Mouse (Mus musculus): Measurements from ENCODE around the gene Cdhr3. TPM values are rescaled to one million over a fixed set of nuclear protein-coding genes. Genes with fewer than 3 reads are reported as not detected.
"Not testable (repeated sequence)": the region's sequence is repeated elsewhere in the genome, so short reads cannot be mapped to it uniquely, and the experiment has no call there.

The Cdhr3 gene
- polyA plus RNA-seq, 1 experiment from 2014 or later: not detected

GRCm38 (mm10) chr12:32999778-33000177 is 92.9 kb downstream of the Cdhr3 start:
- H3K4me2 ChIP-seq; H3K36me3 ChIP-seq; H3K9ac ChIP-seq; H3K27me3 ChIP-seq; H3K9me3 ChIP-seq; ATAC-seq (ENCODE audit: insufficient number of reproducible peaks, insufficient read depth, low FRiP score, low TSS enrichment, low read depth); H3K4me3 ChIP-seq; H3K4me1 ChIP-seq; H3K27ac ChIP-seq: not testable (repeated sequence)
- WGBS: 11% methylated on average over 3 of the region's 3 CpGs

- H3K27ac ChIP-seq: no peak overlapping the region
- 0 out of 2 replicates have a peak, but pooled peaks cover 7% of the 10 kb centered on the region for H3K4me1 ChIP-seq
- 72% methylated on average over 5 of the region's 5 CpGs for WGBS
- no peaks in the 10 kb centered on the region for H3K27me3 ChIP-seq
- ATAC-seq (ENCODE audit: insufficient number of reproducible peaks, insufficient read depth, low FRiP score, low TSS enrichment, low read depth): no peak
- no peaks in the 10 kb centered on the region for H3K9me3 ChIP-seq
- H3K4me3 ChIP-seq: no peak overlapping the region
- no peaks in the 10 kb centered on the region for H3K36me3 ChIP-seq
- H3K9ac ChIP-seq: no peak overlapping the region
- no peak overlapping the region for H3K4me2 ChIP-seq
Measured at GRCm38 (mm10) chr12:32998766-32999165, 93.9 kb downstream of the Cdhr3 start.

GRCm38 (mm10) chr12:32995081-32995834 is 97.4 kb downstream of the Cdhr3 start:
- WGBS: 77% methylated on average over 4 of the region's 4 CpGs
- Histone ChIP-seq H3K4me1 (0 out of 2 replicates have a peak, but pooled peaks cover 7% of the 10 kb centered on the region), H3K27ac (no peak overlapping the region), H3K27me3 (no peaks in the 10 kb centered on the region), H3K9me3 (no peaks in the 10 kb centered on the region), H3K36me3 (no peaks in the 10 kb centered on the region), H3K4me2 (no peak overlapping the region), H3K9ac (no peak overlapping the region), H3K4me3 (no peak overlapping the region)
- no peak for ATAC-seq (ENCODE audit: insufficient number of reproducible peaks, insufficient read depth, low FRiP score, low TSS enrichment, low read depth)

GRCm38 (mm10) chr12:32994081-32994480 is 98.6 kb downstream of the Cdhr3 start:
- no peaks in the 10 kb centered on the region for H3K27me3 ChIP-seq
- no peak overlapping the region for H3K4me2 ChIP-seq
- 75% methylated on average over 5 of the region's 5 CpGs for WGBS
- no peak for ATAC-seq (ENCODE audit: insufficient number of reproducible peaks, insufficient read depth, low FRiP score, low TSS enrichment, low read depth)
- H3K9ac ChIP-seq: no peak overlapping the region
- H3K27ac ChIP-seq: no peak overlapping the region
- no peak overlapping the region for H3K4me3 ChIP-seq
- H3K9me3 ChIP-seq: no peaks in the 10 kb centered on the region
- H3K36me3 ChIP-seq: no peaks in the 10 kb centered on the region
- 0 out of 2 replicates have a peak, but pooled peaks cover under 1% of the 10 kb centered on the region for H3K4me1 ChIP-seq

GRCm38 (mm10) chr12:32989731-32990130 is 102.9 kb downstream of the Cdhr3 start:
- WGBS: 66% methylated on average over 12 of the region's 12 CpGs
- no peak for ATAC-seq (ENCODE audit: insufficient number of reproducible peaks, insufficient read depth, low FRiP score, low TSS enrichment, low read depth)
- Histone ChIP-seq H3K27me3 (no peaks in the 10 kb centered on the region), H3K4me3 (no peak overlapping the region), H3K4me2 (no peak overlapping the region), H3K27ac (no peak overlapping the region), H3K9ac (no peak overlapping the region), H3K36me3 (no peaks in the 10 kb centered on the region), H3K9me3 (no peaks in the 10 kb centered on the region), H3K4me1 (no peaks in the 10 kb centered on the region)

GRCm38 (mm10) chr12:32986284-32986683 is 106.4 kb downstream of the Cdhr3 start:
- WGBS: 44% methylated on average over 1 of the region's 1 CpGs
- Histone ChIP-seq H3K4me2 (no peak overlapping the region), H3K4me1 (no peaks in the 10 kb centered on the region), H3K27ac (no peak overlapping the region), H3K9me3 (no peaks in the 10 kb centered on the region), H3K9ac (no peak overlapping the region), H3K36me3 (no peaks in the 10 kb centered on the region), H3K27me3 (no peaks in the 10 kb centered on the region), H3K4me3 (no peak overlapping the region)
- ATAC-seq (ENCODE audit: insufficient number of reproducible peaks, insufficient read depth, low FRiP score, low TSS enrichment, low read depth): no peak

Small RNA genes within 50 kb of the gene (microRNA-seq; reads per million reads assigned to microRNA genes)
- gene Gm22904: not detected

Other genes with a start within 250 kb of the Cdhr3 start
- gene Sypl, start 139.0 kb downstream of the Cdhr3 start, polyA plus RNA-seq (2015; fragmentation: Nextera tagmentation; extraction: Ambion mirVana): 78.6 and 82.2 TPM in 2 replicates
- 15.4 and 16.4 TPM in 2 replicates for gene Atxn7l1, start 54.8 kb upstream of the Cdhr3 start, polyA plus RNA-seq (2015; fragmentation: Nextera tagmentation; extraction: Ambion mirVana)